Mouse (Mus musculus) skeletal muscle tissue, adult 2 months (tissue): ENCODE results near the gene Grip1.
A peak's percentile ranks its signal among the peaks of the same experiment; 100 is the strongest.

Experiments used
- DNase-seq: peaks from one replicate; pipeline ENCODE4 v3.0.0-alpha.2; 2012; ENCODE audit warnings: low read depth, low spot score

The Grip1 gene

DNA sequence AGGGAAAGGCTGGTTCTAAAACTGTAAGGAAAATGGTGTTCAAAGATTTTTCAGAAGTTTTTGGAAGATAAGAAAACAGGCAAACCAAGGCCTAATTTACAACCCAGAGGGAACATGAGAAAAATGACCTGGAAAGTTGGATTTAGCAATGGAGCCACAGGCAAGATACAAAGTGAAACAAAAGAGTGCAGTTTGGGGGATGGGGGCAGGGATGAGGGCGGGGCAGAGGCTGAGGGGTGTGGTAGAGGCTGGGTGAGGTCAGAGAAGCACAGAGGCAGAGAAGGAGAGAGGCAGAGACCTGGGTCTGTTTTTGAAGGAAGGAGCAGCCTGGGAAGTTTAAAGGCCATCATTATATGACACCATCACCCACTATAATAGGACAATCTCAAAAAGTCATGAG lies 377.5 kb downstream of the Grip1 start:
- no peak for DNase-seq

DNA sequence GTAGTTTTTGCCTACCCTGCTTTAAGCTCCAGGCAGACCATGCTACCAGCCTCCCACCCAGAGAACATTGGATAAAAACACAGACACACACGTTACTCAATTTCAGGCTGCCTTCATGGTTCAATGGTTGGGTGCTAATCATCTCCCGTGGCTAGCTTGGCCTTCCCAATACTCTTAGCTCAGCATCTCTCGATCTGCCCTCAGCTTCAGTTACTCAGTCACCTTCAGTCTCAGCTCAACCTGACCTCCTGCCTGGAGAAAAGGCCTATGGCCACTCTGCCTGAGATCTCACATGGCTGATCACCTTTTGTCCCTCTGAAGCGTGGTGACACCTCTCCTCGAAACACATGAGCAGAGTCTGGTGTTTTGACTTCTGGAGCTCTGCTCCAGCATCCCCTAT lies 379.7 kb downstream of the Grip1 start:
- no peak for DNase-seq

DNA sequence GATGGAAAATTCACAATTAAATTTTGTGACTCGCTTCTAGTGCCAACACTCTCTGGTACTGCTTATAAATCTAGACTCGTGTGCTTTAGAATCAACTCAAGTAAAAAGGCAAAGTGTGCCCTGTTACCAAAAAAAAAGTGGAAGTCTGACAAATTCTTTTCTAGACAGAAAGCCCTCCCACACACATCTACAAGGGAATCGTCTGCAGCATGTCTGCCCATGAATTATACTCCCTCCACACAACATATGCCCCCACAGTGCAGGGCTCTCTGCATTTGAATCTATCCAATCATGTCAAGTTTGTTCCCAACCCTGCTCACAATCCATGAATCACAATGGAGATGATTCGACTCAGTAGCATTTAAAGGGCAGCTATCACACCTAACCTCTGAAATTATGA lies 380.5 kb downstream of the Grip1 start:
- no peak for DNase-seq

DNA sequence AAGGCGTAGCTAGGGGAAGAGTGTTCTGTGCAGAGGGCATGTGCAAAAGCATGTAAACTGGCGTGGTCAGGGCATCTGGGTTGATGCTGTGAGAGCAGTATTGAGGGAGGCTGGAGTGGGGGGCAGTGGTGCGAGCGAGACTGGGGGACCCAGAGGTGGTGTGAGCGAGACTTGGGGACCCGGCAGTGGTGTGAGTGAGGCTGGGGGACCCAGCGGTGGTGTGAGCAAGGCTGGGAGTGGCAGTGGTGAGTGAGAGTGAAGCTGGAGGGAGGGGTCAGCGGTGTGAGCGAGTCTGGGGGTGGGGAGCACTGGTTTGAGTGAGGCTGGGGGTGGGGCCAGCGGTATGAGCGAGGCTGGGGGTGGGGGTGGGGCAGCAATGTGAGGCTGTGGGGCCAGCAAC lies 386.0 kb downstream of the Grip1 start:
- DNase-seq, result no peak

DNA sequence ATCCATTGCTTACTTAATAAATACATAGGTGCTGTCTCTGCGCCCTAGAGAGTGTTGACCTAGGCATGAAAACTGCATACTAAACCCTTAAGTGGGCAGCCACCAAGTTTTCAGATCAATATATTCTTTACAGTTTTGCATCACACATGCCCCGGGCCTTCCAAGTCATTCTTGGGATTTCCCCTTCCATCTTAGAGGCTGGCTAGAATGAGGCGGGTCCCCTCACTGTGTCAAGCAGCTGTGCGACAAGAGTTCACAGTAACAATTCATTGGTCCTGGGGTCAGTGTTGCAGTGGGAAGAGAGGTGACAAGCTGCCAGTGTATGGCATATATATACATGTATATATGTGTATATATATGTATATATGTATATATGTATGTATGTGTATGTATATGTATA lies 388.4 kb downstream of the Grip1 start:
- DNase-seq, result no peak

DNA sequence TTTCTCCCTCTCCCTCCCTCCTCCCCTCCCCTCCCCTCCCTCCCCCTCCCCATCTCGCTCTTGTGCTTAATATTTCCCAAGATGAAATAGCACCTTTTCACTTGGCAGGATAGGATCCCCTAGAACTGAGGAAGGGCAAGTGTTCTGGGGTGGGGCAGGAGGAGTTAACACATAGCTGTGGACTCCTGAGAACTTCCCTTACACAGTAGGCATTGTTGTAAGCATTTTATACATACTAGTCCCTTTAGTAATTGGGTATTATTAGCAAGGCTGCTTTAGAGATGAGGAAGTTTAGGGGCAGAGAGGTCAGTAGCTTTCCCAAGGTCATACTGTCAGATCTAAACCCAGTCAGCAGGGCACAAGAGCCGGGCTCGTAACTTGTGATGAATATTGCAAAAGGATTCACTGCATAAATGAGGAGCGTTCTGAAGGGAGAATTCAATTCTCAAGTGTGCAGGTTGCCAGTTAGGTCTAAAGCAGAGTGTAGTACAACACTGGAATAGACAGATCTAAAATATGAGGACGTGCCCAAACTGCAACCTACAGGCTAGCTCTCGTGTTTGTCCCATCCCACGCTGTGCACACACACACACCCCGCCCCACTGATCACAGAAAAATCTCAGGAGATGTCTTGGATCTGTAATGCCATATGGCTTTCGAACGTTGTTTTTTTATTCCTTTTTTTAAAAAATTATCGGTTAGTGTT lies 392.2 kb downstream of the Grip1 start:
- DNase-seq, result no peak

DNA sequence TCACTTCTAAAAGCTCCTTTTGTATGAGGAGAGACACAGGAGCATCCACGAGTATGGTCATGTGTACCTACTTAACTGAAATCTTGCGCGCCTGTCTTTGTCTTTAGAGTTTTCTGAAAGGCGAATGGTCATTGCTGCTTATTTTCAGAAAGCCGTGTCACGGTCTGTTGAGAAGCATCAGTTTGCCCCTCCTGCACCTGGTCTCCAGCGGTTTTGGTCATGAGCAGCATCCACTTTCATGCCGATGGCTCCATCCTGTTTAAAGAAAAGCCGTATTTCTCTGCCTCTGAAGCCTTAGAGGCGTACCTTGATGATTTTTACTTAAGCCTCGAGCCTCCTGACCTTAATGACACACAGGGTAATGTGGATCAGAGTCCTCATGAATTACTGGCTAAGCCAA lies 398.0 kb downstream of the Grip1 start:
- no peak for DNase-seq

DNA sequence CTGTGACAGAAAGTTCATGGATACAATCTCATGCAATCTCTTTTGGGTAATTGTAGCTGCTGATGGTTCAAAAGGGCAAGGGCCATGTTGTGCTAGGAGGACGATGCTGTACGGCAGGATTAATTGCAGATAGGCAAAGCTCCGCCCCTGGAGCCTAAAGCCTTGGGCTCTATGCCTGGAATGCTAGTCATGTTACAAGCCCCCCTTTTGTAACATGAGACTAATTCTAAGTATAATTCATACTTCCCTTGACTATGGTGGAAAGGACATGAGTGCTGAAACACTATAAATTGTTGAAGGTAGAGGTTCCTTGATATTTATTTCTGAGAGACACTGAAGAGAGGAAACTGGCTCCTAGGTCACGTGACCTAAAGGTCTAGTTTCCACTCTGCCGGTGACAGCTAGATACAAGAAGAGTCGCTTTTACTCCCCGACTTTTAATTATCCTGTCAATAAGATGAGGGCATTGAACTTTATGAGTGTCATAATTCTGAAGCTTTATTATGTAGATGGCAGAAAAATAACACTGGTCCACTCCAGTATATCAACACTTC lies 399.0 kb downstream of the Grip1 start:
- DNase-seq, result no peak

DNA sequence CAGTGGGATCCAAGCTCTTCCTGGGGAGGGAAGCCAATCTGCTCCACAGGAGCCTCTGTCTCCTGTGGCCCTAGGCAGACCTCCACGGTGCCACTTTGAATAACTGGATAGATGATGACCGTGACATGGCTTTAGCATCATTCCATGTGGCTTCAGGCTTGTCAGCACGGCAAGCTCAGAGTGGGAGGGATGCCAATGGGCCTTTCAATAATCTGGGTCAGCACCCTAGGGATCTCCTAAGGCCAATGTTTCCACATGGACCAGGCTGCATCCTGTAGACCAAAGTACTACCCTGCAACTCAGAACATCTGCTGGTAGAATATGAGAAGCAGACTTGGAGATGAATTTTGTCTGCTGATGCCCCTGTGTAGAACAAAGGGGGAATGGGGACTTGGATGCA lies 414.1 kb downstream of the Grip1 start:
- DNase-seq, result peak; percentile 64

DNA sequence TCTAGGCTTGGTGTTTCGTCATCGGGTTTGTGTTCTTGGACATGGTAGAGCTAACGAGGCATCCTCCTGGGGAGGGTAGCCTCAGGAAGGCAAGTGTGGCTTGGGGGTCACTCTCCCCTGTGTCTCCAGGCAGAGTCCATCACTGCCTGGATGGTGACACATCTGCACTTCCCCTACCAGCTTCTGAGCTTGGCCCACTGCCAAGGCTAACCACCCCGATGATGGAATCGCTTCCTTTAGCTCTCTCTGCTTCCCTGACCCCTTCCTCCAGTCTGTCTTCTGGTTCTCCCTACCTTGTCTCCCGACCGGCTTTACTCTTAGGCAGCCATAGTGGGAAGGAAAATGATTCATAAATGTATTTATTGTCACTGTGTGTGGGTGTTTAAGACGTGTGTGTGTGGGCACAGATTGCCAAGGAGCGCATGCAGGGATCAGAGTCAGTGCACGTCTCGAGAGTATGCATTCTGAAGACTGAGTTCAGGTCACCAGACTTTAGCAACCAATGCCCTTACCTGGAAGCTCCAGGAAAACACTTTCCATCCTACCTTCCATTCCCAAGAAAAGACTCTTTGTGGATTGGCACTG lies 415.5 kb downstream of the Grip1 start:
- DNase-seq, result no peak

DNA sequence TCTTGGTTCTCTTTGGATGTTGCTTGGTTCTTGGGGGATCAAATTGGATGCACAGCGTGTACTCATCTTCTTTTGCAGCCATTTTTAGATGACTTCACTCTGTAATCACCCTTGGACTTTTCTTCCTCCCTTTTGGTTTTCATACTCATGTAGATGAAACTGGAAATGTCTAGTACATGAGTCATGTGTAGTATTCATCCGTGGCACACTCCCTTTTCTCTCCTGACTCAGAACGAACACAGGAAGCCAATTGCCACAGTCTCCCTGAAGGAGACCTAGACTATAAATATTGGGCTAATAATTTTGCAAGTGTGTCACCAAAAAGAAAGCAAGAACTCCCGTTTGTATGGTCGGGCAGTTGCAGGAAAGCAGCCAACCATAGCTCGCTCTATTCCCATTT lies 423.1 kb downstream of the Grip1 start:
- no peak for DNase-seq

DNA sequence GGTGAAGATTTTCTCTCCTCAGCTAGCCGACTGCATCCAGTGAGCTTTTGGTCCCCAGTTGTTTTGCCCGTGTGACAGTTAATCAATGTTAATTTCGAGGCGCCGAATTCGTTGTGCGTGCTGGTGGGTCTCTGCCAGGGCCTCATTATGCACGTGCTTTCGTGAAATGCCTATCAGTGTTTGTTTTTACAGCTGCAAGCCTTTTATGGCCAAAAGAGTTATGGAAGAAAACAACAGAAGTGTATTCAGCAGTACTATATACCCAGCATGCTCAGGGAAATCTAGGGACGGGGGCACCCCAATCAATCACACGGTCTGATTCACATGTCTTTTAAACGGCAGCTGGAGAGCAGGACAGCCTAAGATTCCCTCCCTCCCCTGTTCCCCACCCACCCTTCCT lies 424.7 kb downstream of the Grip1 start:
- no peak for DNase-seq

DNA sequence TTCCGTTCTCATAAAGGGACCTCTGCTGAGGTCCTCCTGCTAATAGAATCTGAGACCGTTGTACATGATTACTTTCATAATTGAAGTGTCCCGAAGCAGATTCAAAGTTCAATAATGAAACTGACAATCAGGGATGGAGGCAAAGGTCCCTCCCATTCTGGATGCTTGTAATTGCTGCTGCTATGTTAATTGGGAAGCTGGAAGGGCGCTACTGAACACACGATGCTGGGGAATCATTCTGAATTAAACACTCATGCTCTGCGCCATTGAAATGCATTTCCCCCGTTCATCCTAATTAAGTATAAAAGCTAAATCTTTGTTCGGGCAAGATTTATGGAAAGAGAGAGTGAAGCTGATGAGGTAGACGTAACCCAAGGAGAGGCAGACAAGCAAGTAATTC lies 431.0 kb downstream of the Grip1 start:
- DNase-seq, result no peak

DNA sequence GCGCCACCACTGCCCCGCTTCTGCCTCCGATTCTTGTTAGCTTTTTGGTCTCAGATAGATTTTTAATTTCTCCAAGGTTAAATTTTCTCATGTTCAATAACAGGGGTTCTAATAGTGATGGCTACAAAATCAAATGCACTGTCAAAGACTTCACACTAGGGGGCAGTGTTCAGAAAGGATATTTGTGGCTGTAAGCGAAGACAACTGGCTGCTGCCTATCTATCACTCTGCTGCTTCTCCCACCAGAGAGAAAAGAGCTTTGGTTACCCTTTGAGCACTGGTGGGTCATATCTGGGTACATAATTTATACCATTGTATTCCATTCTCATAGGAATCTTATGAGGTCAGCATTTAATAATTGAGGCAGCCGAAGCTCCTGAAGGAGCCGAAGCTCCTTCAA lies 431.9 kb downstream of the Grip1 start:
- no peak for DNase-seq

DNA sequence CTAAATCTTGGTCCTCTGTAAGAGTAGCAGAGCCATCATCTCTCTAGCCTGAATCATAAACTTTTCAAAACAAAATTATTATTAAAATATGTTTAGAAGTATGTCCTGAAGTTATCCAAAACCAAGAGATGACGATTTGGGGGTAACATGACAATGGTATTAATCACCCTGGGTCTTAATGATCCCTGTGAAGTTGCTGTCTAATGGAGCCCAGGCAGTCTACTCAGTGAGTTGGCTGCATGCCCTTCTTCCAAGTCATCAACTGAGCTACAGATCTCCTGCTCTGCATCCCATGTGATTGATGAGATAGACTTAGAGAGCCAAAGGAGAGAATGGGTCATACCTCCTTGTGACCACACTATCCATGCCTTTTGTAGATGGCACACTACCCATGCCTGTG lies 433.1 kb downstream of the Grip1 start:
- DNase-seq, result no peak

DNA sequence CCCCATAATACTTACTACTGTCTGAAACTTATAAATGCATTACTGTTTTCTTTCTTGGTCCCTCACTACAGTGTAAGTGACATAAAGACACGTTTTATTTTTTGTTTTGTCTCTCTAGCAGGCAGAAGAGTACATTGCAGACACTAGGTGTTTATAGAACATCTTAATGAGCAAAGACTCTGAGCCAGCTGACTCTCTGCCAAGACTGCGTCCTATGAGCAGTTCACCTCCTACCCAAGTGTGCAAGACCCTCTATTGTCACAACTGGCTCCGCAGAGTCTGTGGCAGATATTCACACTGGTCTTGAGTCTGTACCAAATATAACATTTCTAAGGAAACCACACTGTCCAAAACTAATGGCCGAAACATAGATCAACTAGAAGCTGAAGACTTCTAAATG lies 449.1 kb downstream of the Grip1 start:
- DNase-seq, result no peak

DNA sequence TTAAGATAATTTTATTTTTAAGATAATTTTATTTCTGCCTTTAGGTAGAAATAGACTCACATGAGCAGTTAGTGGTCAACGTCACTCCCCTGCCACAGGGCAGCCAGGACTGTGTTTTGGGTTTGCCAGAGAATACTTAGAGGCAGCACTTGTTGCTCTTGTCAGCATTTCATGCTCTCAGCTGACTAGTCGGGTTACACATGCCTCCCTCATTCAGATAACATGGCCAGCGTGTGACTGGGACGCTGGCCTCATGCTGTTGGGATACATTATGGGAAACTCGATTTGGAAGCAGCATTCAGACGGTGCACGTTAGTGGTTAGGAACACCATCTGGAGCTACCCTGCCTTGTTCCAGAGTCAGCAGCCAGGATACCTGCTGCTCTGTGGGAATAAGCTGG lies 453.2 kb downstream of the Grip1 start:
- DNase-seq, result no peak

DNA sequence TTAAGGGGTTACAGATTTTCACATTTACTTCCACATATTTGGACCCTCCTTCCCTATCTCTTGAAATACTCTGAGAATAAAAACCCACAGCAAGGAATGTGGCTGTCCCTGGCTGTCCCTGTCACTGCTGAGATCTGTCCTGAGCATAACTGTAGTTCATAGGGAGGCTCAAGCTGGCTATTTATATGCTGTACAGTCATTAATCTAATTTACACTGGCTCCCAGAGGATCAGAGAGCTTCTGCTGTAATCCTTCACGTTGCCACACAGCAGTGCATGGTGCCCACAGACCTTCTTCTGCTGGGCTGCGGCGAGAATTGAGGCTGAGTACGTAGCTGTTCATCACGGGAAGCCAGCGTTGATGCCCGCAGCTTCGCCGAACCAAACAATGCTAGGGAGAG lies 464.4 kb downstream of the Grip1 start:
- no peak for DNase-seq

DNA sequence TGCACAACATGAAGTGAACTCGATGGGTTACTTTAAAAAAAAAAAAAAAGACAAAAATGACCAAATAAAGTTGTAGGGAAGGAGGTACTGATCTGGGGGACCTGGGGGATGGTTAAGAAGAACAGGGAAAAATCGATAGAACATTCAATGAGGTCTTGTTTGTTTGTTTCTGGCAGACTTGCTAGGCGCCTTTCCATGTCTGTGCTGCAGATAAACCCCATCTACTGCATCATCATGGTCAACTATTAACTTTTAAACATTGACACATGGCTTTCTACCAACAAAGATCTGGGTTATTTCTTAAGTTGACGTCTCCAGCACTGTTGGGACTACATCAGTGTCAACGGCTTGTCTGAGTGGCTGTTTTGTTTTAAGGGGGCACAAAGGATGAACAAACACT lies 474.3 kb downstream of the Grip1 start:
- DNase-seq, result no peak

DNA sequence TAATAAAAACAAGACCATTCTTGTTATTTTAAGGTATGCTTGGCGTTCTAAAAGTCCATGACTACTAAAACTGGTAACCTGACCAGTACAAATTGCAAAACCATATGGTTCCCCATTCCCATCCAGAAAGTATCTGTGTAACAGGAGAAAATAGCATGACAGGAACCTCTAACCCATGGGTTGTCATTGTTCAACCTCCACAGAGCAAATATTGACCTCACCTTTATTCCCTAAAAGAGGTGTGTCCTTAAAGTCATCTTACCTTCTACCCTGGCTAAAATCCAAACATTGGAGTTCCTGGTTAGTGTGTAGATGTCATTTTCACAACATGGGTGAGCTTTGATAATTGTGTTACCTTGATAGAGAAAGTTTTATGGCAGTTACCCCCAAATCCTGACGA lies 475.3 kb downstream of the Grip1 start:
- no peak for DNase-seq

DNA sequence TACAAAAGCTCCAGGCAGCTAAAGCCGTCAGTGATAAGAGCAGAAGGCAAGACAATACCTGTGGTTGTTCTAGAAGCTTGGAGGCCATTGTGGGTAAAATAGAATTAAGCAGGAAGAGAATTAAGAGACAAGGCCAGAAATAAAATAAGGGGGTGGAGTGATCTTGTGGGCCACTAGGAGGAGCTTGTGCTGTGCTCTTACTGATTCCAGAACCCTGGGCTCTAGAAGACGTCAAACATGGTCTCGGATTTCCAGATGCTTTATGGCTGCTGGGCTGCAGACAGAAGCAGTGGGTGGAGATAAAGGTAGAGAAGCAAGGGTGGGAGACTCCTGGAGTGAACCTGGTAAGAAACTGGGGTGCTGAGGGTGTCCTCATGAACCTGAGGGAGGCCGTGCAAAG lies 479.2 kb downstream of the Grip1 start:
- no peak for DNase-seq

DNA sequence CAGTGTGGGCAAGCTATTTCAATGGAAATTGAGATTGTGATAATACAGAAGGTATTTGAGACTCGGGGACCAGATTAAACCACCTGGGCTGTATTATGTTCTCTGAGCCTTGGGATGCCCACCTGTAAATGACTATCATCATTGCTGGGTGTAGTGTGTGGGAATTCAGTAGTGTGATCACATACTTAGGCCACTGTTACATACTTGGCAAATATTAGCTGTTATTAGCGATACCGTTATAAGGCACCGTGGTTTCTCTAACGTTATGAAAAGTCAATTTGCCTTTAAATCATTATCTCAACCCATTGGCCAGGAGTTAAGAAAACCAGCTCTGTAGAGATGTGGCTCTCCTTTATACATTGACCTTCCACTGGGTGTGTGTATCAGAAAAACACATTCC lies 479.7 kb downstream of the Grip1 start:
- DNase-seq, result no peak

DNA sequence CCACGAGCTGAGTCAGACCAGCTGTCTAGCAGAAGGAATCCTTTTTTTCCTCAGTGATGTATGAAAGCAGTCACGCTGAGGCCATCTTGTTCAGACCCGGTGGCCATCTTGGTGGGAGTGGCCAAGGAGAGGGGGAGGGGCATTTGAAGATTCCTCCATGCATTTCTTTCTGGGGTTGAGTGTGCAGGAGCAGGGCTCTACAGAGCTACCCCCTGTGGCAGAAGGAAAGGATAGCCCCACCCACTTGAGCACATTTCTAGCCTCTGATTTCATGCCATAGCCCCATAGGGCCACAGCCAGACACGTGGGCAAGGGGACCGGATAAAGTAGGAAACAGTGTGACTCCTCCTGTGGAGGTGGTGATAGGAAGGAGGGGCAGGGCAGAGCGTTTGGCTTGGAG lies 481.6 kb downstream of the Grip1 start:
- DNase-seq, result no peak

DNA sequence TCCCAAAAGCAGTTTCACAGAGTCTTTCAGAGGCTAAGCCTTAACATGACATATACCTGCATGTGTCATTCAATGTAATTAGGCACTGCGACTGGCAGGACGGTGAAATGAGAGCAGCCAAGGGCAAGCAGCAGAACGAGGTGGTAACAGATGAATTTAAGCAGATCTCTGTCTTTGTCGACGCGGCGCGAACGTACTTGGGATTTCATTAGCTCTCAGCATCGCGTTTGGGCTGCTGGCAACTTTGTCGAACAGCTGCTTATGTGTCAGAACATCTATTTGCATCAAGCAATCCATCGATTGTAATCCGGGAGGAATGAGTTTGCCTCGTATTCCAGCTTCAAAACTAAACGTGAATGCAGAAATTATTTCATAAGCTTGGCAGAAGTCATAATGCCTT lies 483.9 kb downstream of the Grip1 start:
- no peak for DNase-seq
